Mouse (Mus musculus): ENCODE results near the gene Trim65. TPM values are rescaled to one million over a fixed set of nuclear protein-coding genes. Genes with fewer than 3 reads are reported as not detected.

The Trim65 gene
- polyA plus RNA-seq (2012; rRNA removed): 2.2 and 3.4 TPM in 2 replicates

DNA sequence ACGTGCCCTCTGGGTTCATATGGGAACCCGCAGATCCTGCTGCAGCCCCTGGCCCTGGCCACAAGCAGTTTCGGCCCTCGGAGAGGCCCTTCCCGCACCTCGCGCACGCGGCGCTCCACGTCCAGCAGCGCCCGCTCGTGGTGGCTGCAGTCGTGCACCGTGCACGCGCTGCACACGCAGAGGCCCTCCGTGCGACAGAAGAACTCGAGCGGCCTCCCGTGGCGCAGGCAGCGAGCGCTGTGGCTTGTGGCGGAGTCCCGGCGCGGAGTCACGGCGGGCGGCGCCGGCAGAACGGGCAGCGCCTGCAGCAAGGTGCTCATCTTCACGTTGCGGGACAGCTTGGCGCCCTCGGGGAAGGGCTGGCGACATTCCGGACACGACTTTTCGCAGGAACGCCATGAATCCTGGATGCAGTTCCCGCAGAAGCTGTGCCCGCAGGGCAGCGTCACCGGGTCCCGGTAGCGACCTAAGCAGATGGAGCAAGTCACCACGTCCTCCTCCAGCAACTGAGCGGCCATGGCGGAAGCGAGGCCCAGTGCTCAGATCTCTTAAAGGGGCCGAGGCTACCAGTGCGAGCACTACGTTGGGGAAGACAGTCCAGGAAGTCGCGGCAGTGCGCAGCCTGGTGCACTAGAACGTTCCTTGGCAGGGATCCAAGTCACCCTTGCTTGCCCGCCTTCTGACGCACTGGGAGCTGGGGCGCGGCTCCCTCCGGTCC is at the start of gene Trim65:
Gene Trim65 (minus strand): TSS at position 641 of the 718 bp plus-strand sequence.
- DNase-seq (ENCODE audit: low read depth): peak; percentile 95
- TF ChIP-seq POLR2A (IDR thresholded peaks at IDR 0.05; ENCODE audit: borderline replicate concordance, extremely low read depth, insufficient read depth, insufficient read length, poor library complexity, severe bottlenecking) (peak; percentile 50; the same call in 1 of the 2 replicates), CTCF (IDR thresholded peaks at IDR 0.05; ENCODE audit: borderline replicate concordance, extremely low read depth, insufficient read depth, insufficient read length) (peak; percentile 71)

DNA sequence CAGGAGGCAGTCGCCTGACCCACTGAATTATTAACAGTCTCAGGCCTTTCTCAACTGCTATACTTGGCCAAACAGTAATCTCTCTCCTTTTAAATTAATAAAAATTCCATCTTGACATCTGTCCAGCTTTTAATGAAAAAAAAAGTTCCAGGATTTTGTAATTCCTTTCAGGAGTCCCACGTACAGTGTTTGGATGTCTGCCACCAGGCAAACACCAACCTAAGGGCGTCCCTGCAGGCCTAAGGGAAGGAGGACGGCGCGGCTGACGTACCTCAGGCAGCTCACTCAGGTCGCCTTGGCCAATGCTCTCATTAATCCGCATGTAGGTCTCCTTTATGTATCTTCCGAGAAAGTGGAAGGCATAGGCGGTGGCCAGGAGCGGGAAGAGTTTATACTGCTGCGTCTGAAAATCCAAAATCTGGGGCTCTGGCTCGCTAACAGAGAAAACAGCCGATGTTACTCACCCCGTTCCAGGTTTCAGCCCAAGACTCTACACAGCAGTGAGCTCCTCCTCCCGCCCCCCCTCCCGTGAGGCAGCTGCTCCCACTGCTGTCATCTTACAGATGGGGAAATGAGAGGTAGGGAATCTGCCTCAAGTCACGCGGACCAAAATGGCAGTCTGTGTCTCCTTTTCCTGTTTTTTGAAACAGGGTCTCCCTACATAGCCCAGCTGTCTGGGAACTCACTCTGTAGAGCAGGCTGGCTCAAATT is 47.6 kb upstream of the Trim65 start:
- no peak for DNase-seq (ENCODE audit: low read depth)
- TF ChIP-seq POLR2A (IDR thresholded peaks at IDR 0.05; ENCODE audit: borderline replicate concordance, extremely low read depth, insufficient read depth, insufficient read length, poor library complexity, severe bottlenecking) (no peak), CTCF (IDR thresholded peaks at IDR 0.05; ENCODE audit: borderline replicate concordance, extremely low read depth, insufficient read depth, insufficient read length) (no peak)

DNA sequence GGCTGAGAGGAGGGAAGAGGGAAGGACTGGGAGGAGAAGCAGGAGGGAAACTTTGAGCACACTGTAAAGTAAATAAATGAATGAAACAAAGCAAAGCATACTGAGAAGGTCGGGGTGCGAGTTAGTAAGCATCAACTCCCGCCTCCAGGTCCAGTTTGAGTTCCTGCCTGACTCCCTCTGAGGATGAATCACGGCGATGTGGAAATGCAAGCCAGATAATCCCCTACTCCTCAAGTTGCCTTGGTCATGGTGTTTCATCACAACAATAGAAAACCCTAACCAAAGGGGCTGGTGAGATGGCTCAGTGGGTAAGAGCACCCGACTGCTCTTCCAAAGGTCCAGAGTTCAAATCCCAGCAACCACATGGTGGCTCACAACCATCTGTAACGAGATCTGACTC is 45.1 kb upstream of the Trim65 start:
- no peak for DNase-seq (ENCODE audit: low read depth)
- no peak for TF ChIP-seq CTCF (IDR thresholded peaks at IDR 0.05; ENCODE audit: borderline replicate concordance, extremely low read depth, insufficient read depth, insufficient read length)
- TF ChIP-seq POLR2A (IDR thresholded peaks at IDR 0.05; ENCODE audit: borderline replicate concordance, extremely low read depth, insufficient read depth, insufficient read length, poor library complexity, severe bottlenecking): no peak

DNA sequence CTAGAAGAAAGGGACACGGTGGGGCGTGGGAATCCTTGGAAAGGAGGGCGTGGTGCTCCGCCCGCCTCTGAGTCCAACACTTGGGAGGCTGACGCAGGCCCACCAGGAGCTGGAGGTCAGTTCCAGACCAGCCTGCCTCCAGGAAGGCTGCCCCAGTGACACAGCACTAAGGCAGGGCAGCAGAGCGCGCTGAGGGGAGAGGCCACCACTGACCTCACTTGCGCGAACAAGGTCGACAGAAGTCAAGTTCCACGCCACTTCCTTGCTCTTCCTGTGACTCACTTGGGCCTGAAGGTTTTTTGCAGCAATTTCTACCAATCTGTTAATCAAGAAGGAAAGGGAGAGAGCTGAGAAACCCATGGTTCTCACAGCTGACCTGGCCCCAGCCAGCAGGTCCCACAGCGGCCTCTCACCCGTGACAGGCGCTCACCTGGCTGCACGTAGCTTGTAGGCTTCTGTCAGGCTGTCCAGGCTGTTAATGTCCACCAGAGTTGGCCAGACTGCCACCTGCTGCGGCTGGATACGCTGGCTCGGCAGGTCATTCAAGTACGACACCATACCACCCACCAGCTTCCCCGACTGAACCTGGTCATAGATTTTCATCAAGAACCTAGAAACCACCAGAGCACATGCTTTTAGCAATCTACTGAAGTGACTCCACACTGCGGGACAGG is 44.0 kb upstream of the Trim65 start:
- DNase-seq (ENCODE audit: low read depth): no peak
- TF ChIP-seq POLR2A (IDR thresholded peaks at IDR 0.05; ENCODE audit: borderline replicate concordance, extremely low read depth, insufficient read depth, insufficient read length, poor library complexity, severe bottlenecking): no peak
- TF ChIP-seq CTCF (IDR thresholded peaks at IDR 0.05; ENCODE audit: borderline replicate concordance, extremely low read depth, insufficient read depth, insufficient read length): no peak

DNA sequence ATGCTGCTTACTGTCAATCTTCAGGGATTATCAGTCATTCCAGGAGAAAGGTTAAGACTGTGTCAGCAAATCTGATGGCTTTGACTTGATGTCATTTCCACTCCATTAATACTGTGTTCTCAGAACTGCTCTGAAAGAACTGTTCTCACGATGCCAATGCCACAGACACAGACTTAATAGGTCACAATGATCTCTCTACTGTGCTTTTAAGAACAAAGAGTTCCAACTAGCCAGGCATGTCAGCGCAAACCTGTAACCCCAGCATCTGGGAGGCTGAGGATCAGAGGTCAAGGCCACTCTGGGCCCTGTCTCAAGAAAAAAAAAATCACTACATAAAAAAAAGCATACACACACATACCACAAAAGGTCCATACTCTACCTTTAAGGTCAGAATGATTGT is 41.0 kb upstream of the Trim65 start:
- no peak for TF ChIP-seq CTCF (IDR thresholded peaks at IDR 0.05; ENCODE audit: borderline replicate concordance, extremely low read depth, insufficient read depth, insufficient read length)
- no peak for TF ChIP-seq POLR2A (IDR thresholded peaks at IDR 0.05; ENCODE audit: borderline replicate concordance, extremely low read depth, insufficient read depth, insufficient read length, poor library complexity, severe bottlenecking)
- no peak for DNase-seq (ENCODE audit: low read depth)

DNA sequence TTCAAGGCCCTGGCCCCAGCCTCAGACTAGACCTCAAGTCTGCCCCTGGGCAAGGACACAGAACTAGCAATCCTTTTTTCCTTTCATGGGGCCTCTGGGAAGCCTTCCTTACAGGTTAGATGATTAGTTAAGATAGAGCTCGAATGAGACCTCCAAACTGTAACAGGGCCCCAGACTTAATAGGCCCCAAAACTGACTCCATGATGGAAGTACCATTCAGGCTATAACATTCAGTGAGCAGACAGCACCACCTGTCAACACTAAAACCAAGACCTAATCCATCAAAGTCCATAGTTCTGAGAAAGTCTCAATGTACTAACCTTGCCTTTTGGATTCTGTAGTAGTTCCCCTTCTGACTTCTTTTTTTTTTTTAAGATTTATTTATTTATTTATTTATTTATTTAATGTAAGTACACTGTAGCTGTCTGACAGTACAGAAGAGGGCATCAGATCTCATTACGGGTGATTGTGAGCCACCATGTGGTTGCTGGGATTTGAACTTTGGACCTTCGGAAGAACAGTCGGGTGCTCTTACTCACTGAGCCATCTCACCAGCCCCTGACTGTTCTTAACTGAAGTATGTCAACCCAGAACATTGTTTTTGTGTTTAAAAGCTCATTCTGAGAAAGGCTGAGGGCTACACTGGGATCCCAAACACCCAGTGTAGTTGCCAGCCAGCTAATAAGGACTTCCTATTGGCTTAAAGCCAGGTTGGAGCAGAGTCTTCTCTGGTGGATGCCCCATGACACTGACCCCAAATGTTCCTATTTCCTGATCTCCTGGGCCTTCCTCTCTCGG is 39.3 kb upstream of the Trim65 start:
- no peak for TF ChIP-seq POLR2A (IDR thresholded peaks at IDR 0.05; ENCODE audit: borderline replicate concordance, extremely low read depth, insufficient read depth, insufficient read length, poor library complexity, severe bottlenecking)
- TF ChIP-seq CTCF (IDR thresholded peaks at IDR 0.05; ENCODE audit: borderline replicate concordance, extremely low read depth, insufficient read depth, insufficient read length): no peak
- DNase-seq (ENCODE audit: low read depth): no peak

DNA sequence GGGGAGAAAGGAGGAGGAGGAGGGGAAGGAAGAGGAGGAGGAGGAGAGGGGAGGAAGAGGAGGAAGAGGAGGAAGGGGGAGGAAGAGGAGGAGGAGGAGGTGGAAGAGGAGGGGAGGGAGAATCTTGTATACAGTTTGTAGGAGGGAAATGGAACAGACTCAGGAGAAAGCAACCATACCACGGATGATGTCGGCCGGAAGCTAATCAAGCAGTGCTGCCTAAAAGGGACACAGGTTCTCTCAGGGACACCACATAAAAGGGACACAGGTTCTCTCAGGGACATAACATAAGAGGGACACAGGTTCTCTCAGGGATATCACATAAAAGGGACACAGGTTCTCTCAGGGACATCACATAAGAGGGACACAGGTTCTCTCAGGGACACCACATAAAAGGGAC is 38.3 kb upstream of the Trim65 start:
- TF ChIP-seq POLR2A (IDR thresholded peaks at IDR 0.05; ENCODE audit: borderline replicate concordance, extremely low read depth, insufficient read depth, insufficient read length, poor library complexity, severe bottlenecking) (no peak), CTCF (IDR thresholded peaks at IDR 0.05; ENCODE audit: borderline replicate concordance, extremely low read depth, insufficient read depth, insufficient read length) (no peak)

DNA sequence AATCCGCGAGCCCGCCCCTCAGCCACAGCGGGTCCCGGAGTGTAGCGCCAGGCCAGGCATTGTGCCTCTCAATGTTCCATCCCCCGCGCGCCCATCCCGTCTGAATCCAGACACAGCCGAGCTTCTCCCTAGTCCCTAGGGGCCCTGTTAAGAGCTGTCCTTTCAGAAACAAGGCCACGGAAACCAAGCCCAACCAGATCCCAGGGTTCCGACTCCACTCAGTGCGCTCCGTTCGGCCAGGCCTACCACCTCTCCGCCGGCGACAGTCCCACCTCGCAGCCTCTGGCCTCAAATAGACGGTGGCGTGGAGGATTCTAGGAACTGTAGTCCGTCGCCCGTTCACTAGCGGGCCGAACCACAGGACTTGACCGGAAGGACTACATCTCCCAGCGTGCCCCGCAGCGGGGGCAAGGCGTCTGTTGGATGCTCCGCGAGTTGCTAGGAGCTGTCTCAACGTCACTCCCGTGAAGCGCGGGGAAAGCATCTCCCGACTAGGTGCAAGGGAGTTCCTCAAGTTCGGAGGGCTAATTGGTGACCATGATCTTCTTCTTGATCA is 37.0 kb upstream of the Trim65 start, which contains the start of gene Fbf1:
Gene Fbf1 (minus strand): TSS at position 283 of the 556 bp plus-strand sequence.
- TF ChIP-seq CTCF (IDR thresholded peaks at IDR 0.05; ENCODE audit: borderline replicate concordance, extremely low read depth, insufficient read depth, insufficient read length) (no peak), POLR2A (IDR thresholded peaks at IDR 0.05; ENCODE audit: borderline replicate concordance, extremely low read depth, insufficient read depth, insufficient read length, poor library complexity, severe bottlenecking) (peak; percentile 70; the same call in 1 of the 2 replicates)
- peak; percentile 99 for DNase-seq (ENCODE audit: low read depth)

More for the DNA sequence above, 38.3 kb upstream of the Trim65 start:
- DNase-seq (ENCODE audit: low read depth): no peak

DNA sequence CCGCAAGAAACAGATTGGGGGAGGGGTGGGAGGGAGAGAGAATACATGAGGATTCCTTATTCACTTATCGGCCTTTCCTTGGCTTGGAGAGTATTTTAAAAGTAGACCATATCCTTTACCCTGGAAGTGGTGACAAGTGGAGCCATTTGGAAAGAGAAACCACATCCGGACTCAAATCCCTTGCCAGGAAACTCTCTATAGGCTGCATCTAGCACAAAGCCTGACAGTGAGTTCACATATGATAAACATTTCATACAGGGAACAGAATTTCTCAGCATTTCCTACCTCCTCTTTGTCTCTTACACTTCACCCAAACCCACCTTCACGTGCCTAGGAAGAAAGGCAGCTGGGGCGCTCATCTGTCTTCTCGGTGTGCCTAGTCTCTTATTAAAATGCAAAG is 36.3 kb upstream of the Trim65 start:
- TF ChIP-seq CTCF (IDR thresholded peaks at IDR 0.05; ENCODE audit: borderline replicate concordance, extremely low read depth, insufficient read depth, insufficient read length) (no peak), POLR2A (IDR thresholded peaks at IDR 0.05; ENCODE audit: borderline replicate concordance, extremely low read depth, insufficient read depth, insufficient read length, poor library complexity, severe bottlenecking) (no peak)
- DNase-seq (ENCODE audit: low read depth): peak; percentile 55

DNA sequence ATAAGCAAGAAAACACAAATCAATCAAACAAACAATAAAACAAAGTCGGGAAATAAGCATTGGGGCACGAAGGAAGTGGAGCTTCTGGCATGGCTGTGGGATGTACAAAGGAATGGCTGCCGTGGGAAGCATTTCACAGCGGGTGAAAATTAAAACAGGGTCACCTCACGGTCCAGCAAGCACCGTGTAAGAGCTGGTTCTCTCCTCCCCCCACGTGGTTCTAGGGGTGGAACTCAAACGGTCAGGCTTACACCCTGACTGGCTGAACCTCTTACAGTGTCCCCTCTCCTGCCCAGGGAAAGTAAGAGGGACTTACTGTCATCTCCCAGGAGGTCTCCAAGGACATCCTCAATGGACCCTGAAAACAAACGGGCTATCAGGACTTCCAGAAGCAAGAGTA is 32.1 kb upstream of the Trim65 start:
- peak; percentile 43 for DNase-seq (ENCODE audit: low read depth)
- no peak for TF ChIP-seq POLR2A (IDR thresholded peaks at IDR 0.05; ENCODE audit: borderline replicate concordance, extremely low read depth, insufficient read depth, insufficient read length, poor library complexity, severe bottlenecking)
- TF ChIP-seq CTCF (IDR thresholded peaks at IDR 0.05; ENCODE audit: borderline replicate concordance, extremely low read depth, insufficient read depth, insufficient read length): no peak

Data from brain, embryonic 14.5 days (tissue).